Comparison of ENCODE assay signal across 8 mouse cellular contexts in genomic region chr6:100013949-100014348, GRCm38 (mm10).
A peak's percentile ranks its signal among the peaks of the same experiment; 100 is the strongest.
DNase-seq lines count a peak whose midpoint lies in the region; ATAC-seq lines count a peak whose summit lies in the region.

No protein-coding gene starts in this region.

- peak; percentile 43 to 73 for DNase-seq in adrenal gland, adult (ENCODE audit: inconsistent age in 2 of 2, low spot score in 1 of 2)
- no peak for DNase-seq in adrenal gland, postnatal 4 days (ENCODE audit: low spot score in 2 of 2)
- peak; percentile 65 for DNase-seq in 3T3-L1 (ENCODE audit: low read depth, low spot score)
- DNase-seq in kidney, postnatal 4 days, result peak; percentile 79 to 84
- DNase-seq in spleen, adult 12 weeks (ENCODE audit: low spot score), result no peak
- no peak for DNase-seq in gastrocnemius, postnatal 4 days (ENCODE audit: low spot score in 2 of 2)
- no peak for DNase-seq in layer of hippocampus, adult 9-10 months (ENCODE audit: low spot score)

- ATAC-seq in granulocyte monocyte progenitor cell, adult 5-6 weeks (replicated peaks; ENCODE audit: poor library complexity, severe bottlenecking), result 0 out of 2 replicates have a peak, but pooled peaks have one; percentile 38

Comparison
In these comparisons a context has a peak if more than half of its experiments do, and no peak if none do; other contexts are left out.
1. DNase-seq: peak in adrenal gland, adult (2 of 2), 3T3-L1 (single experiment) and kidney, postnatal 4 days (2 of 2); none in adrenal gland, postnatal 4 days (0 of 2), spleen, adult 12 weeks (single experiment), gastrocnemius, postnatal 4 days (0 of 2) and layer of hippocampus, adult 9-10 months (single experiment).